Mouse (Mus musculus) stomach, embryonic 16.5 days (tissue): Measurements from ENCODE around the gene Ric3. TPM values are rescaled to one million over a fixed set of nuclear protein-coding genes. Genes with fewer than 3 reads are reported as not detected.

Experiments used
- ATAC-seq: fragments of 200-750 bp; cut with Nextera tagmentation; 2 replicates; pipeline ENCODE4 v1.8.0; 2017; ENCODE audit warnings: moderate number of reproducible peaks, moderate TSS enrichment; ENCODE audit not compliant: insufficient read depth, low FRiP score
- H3K27ac ChIP-seq: fragments of 300-500 bp; sonication (generic); 2 replicates; pipeline ENCODE4 v1.5.1; 2014; ENCODE audit warnings: low read length
- H3K27me3 ChIP-seq: fragments of 300-500 bp; sonication (generic); 2 replicates; pipeline ENCODE4 v1.6.1; 2014; ENCODE audit warnings: low read length, control low read depth, mixed read lengths; ENCODE audit not compliant: control insufficient read depth, insufficient read depth
- H3K36me3 ChIP-seq: fragments of 300-500 bp; sonication (generic); 2 replicates; pipeline ENCODE4 v1.6.1; 2014; ENCODE audit warnings: low read length; ENCODE audit not compliant: control insufficient read depth, insufficient read depth
- H3K4me1 ChIP-seq: fragments of 300-500 bp; sonication (generic); 2 replicates; pipeline ENCODE4 v1.6.1; 2014; ENCODE audit warnings: low read length, control low read depth, mixed read lengths; ENCODE audit not compliant: control insufficient read depth, insufficient read depth
- H3K4me2 ChIP-seq: fragments of 300-500 bp; sonication (generic); 2 replicates; pipeline ENCODE4 v1.6.1; 2014; ENCODE audit warnings: low read depth, low read length, mixed read lengths
- H3K4me3 ChIP-seq: fragments of 300-500 bp; sonication (generic); replicated peaks from 2 replicates; pipeline ENCODE4 v1.5.1; 2014; ENCODE audit warnings: mild to moderate bottlenecking, low read length
- H3K9ac ChIP-seq: fragments of 300-500 bp; sonication (generic); 2 replicates; pipeline ENCODE4 v1.6.1; 2014; ENCODE audit warnings: low read length
- H3K9me3 ChIP-seq: fragments of 300-500 bp; sonication (generic); replicated peaks from 2 replicates; pipeline ENCODE4 v1.6.1; 2016; ENCODE audit warnings: low read length, control low read depth; ENCODE audit not compliant: control insufficient read depth
- WGBS: fragments of 180-500 bp; shearing (Covaris S2); extraction: QIAGEN DNeasy Blood & Tissue Kit; methylation state at CpG from one replicate; pipeline ENCODE4 v1.1.7; 2014; 5-methylcytosine and 5-hydroxymethylcytosine counted together
- polyA plus RNA-seq: library from polyadenylated mRNA; unstranded; fragments of >200 nt; fragmentation: Nextera tagmentation; extraction: Ambion mirVana; gene quantifications from 2 replicates; pipeline ENCODE4 v1.2.1, GENCODE M21; 2015

Gene Ric3
- polyA plus RNA-seq, 1 experiment from 2014 or later = 2.9 TPM

DNA sequence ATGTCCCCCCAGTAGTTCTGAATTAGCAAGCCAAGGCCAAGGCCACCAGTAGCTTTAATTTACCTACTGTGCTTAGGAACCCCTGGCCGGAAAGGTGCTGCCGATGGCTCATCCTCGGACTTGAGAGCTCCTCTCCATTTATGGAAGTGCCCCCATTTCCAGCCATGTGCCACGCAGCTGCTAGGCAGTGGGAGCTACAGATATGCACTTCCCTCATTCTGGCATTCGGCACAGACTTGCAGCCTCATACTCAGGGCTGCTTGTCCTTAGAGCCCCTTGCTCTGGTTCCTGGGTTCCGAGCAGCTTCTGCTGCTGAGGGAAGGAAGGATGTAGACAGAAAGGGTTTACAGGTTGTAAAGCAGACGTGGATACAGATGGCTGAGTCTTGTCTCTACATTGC, 68.3 kb downstream of the Ric3 start:
- no peak overlapping the region for H3K4me3 ChIP-seq
- ATAC-seq = no peak
- H3K27me3 ChIP-seq = peaks cover 26% of the 10 kb centered on the region
- no peaks in the 10 kb centered on the region for H3K36me3 ChIP-seq
- H3K4me2 ChIP-seq = no peak overlapping the region
- no peak overlapping the region for H3K27ac ChIP-seq
- 85% methylated on average over 7 of the region's 7 CpGs for whole genome bisulfite sequencing
- no peak overlapping the region for H3K9ac ChIP-seq
- no peaks in the 10 kb centered on the region for H3K9me3 ChIP-seq
- 0 out of 2 replicates have a peak, but pooled peaks cover 3% of the 10 kb centered on the region for H3K4me1 ChIP-seq

DNA sequence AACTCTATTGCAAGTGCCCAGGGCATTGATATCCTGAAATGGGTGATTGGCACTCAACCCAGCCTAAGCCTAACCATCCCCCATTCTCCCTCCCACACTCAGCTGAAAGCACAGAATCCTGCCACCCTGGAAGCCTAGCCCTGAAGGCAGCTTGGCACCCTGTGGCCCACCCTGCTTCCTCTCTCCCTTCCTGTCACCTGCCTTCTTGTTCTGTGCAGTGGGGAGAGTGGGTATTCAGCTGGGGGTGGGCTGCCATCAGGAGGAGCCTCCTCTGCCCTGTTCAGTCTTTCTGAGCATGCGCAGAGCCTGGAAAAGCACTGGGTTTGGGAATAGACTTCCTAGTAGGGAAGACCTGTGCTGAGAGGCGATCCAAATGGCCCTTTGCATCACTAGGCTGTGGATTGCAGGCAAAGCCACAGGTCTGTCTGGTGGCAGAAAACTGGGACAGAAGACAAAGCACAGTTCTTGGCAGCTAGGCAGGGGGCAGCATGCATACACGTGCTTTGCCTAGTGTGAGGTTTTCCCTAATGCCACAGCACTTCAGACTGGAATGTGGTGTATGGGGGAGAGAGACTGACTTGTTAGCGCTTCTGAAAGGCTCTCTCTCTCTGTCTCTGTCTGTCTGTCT, 70.0 kb downstream of the Ric3 start:
- H3K4me2 ChIP-seq = no peak overlapping the region
- ATAC-seq = no peak
- no peak overlapping the region for H3K27ac ChIP-seq
- H3K9ac ChIP-seq = no peak overlapping the region
- WGBS = 45% methylated on average over 4 of the region's 4 CpGs
- no peaks in the 10 kb centered on the region for H3K9me3 ChIP-seq
- peaks cover 29% of the 10 kb centered on the region for H3K27me3 ChIP-seq
- no peak overlapping the region for H3K4me3 ChIP-seq
- H3K4me1 ChIP-seq = 0 out of 2 replicates have a peak, but pooled peaks cover 3% of the 10 kb centered on the region
- H3K36me3 ChIP-seq = no peaks in the 10 kb centered on the region

DNA sequence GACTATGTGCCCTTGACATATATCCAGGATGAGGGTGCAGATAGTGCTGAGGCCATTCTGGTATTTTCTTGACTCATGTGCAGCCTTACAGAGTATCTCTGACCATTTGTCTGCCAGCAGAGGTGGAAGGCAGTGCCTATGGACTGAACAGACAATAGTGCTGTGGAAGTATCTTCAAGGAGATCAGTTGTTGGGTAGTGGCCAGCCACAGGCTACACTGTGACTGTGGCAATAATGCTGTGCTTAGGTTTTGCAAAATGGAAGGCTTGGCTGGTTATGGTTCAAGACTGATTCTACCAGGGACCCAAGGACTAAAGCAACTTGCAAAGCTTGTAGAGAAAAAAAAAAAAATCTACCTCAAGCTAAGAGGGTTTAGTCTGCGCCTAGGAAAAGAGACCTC, 70.6 kb downstream of the Ric3 start:
- Histone ChIP-seq H3K4me2 (no peak overlapping the region), H3K4me1 (0 out of 2 replicates have a peak, but pooled peaks cover 3% of the 10 kb centered on the region), H3K27me3 (peaks cover 29% of the 10 kb centered on the region), H3K9ac (no peak overlapping the region), H3K36me3 (no peaks in the 10 kb centered on the region), H3K4me3 (no peak overlapping the region), H3K9me3 (no peaks in the 10 kb centered on the region), H3K27ac (no peak overlapping the region)
- 100% methylated on average over 1 of the region's 1 CpGs for WGBS
- ATAC-seq = no peak

DNA sequence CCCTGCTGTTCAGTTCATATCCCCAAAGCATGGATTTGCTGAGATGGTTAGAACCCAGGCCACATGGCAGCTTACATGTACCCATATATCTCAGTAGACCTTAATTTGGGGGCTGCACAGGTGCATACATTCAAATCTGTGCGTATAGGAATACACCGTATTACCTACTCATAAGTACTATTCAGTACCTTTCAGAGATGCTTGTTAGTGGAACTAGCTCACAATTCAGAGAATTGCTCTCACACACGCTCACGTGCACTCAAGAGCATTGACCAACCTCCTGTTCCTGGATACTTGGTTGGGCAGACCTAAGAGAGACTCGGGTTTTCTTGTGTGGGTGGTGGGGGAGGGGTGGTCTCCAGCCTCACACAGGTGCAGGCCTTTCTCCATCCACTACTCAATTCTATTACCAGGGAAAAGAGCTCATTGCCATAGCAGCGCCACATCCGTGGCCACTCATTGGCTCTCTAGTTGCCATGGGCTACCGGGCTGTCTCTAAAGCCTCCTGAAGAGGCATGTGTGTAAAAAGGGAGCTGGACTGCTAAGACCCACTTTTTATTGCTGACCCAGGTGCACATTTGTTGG, 71.4 kb downstream of the Ric3 start:
- 56% methylated on average over 8 of the region's 8 CpGs for WGBS

DNA sequence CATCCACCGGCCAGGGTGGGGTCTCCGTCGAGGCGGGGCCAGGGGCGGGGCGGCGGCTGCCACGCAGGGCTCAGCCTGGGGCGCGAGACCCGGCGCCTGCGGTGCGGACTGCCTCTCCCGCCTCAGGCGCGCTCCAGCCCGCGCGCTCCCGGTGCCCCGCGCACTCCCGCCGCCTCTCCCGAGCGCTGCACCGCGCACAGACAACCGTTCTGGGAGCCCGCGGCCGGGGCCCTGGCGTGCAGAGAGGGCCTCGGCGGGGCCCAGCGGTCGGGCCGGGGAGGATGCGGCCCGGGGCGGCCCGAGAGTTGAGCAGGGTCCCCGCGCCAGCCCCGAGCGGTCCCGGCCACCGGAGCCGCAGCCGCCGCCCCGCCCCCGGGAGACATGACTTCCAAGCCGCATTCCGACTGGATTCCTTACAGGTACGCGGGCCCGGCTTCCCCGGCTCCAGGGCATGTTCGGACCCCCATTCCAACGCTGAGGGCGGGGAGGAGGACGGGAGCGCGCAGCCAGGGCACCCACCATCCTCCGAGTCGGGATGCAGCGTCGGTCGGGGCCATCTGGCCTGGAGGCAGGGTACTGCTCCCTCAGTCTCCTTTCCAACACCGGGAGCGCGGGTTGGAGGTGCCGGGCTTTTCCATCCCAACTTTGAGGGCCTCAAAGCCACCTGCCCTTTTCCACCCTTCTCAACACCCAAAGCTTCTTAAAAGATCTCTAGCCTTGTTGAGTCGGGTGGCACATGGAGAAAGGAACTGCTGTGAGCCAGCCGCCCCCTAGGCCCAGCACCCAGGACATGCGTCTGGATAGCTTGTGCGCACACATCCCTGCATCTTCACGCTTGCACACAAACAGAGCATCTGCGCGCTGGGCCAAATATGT, 72.2 kb downstream of the Ric3 start:
- Histone ChIP-seq H3K27ac (no peak overlapping the region), H3K36me3 (no peaks in the 10 kb centered on the region), H3K9me3 (no peaks in the 10 kb centered on the region), H3K4me1 (0 out of 2 replicates have a peak, but pooled peaks cover 3% of the 10 kb centered on the region), H3K9ac (peak overlapping the region; percentile 73), H3K4me2 (peak overlapping the region; percentile 91), H3K4me3 (peak overlapping the region; percentile 63), H3K27me3 (peaks cover 29% of the 10 kb centered on the region)
- 2% methylated on average over 82 of the region's 82 CpGs for WGBS
- ATAC-seq = peak; percentile 52; the same call in 1 of the 2 replicates

More for the DNA sequence above, 71.4 kb downstream of the Ric3 start:
- no peak overlapping the region for H3K9ac ChIP-seq
- H3K4me1 ChIP-seq = 0 out of 2 replicates have a peak, but pooled peaks cover 3% of the 10 kb centered on the region
- H3K9me3 ChIP-seq = no peaks in the 10 kb centered on the region
- H3K27ac ChIP-seq = no peak overlapping the region
- ATAC-seq = no peak
- H3K27me3 ChIP-seq = peaks cover 29% of the 10 kb centered on the region
- H3K4me3 ChIP-seq = no peak overlapping the region; the same call in 1 of the 2 replicates
- H3K36me3 ChIP-seq = no peaks in the 10 kb centered on the region
- H3K4me2 ChIP-seq = peak overlapping the region; percentile 91

DNA sequence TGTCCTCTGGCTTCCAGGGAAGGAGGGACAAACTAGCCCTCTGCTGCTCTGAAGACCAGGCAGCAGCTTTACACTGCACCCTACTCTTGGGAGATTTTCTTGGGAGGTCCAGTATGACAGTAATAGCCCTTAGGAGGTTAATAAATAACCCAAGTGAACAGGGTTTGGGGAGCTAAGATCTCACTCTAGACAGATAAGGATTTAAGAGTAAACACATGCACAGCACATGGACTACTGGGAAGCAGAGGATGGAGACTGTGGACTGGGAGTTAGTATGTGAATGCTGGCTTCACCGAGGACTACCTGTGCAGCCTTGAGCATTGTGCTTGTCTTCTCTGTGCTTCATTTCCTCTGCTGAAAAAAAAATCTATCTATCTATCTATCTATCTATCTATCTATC, 73.9 kb downstream of the Ric3 start:
- H3K4me1 ChIP-seq = 0 out of 2 replicates have a peak, but pooled peaks cover 3% of the 10 kb centered on the region
- WGBS = 79% methylated on average over 1 of the region's 1 CpGs
- no peaks in the 10 kb centered on the region for H3K9me3 ChIP-seq
- no peak overlapping the region for H3K27ac ChIP-seq
- no peak overlapping the region for H3K4me2 ChIP-seq
- no peak overlapping the region for H3K9ac ChIP-seq
- H3K27me3 ChIP-seq = peaks cover 29% of the 10 kb centered on the region
- H3K36me3 ChIP-seq = no peaks in the 10 kb centered on the region
- no peak for ATAC-seq
- H3K4me3 ChIP-seq = no peak overlapping the region

DNA sequence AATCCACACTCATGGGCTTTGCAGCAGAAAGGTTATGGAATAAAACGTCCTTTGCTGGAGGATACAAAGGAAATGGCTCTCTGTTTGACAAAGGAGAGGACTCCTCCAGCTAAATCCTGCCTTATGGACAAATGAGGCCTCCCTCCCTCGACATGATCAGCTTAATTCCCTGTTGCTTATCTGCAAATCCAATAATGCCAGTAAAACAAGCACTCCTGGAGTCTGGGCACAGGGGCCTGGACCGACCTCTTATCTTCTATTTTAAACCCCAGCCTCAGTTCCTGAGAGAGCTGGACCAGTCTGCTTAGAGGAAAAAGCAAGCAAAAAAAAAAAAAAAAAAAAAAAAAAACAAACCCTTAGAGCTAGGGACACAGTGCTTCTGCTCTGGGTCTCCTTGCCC, 79.5 kb downstream of the Ric3 start:
- H3K9me3 ChIP-seq = no peaks in the 10 kb centered on the region
- 29% methylated on average over 3 of the region's 3 CpGs for WGBS

DNA sequence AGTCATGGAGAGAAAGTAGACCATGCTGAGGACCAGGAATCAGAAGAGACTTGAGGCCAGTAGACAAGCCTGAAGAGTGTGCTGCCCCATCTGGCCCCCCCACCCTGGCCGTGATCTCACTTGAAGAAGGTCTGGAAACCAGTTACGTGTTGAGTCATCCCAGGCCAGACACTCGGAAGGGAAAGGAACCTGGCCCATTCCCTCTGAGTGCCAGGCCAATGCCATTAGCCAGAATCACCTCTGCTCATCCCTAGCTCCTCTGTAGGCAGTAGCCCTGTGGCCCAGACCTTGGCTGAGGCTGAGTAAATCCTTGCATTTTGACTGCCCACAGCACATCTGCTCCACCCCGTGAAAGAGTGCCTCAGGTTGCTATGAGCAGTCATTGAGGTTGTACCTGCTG, 81.2 kb downstream of the Ric3 start:
- Histone ChIP-seq H3K4me1 (no peaks in the 10 kb centered on the region), H3K27ac (no peak overlapping the region), H3K4me3 (no peak overlapping the region), H3K36me3 (no peaks in the 10 kb centered on the region), H3K4me2 (no peak overlapping the region), H3K27me3 (no peaks in the 10 kb centered on the region), H3K9ac (no peak overlapping the region), H3K9me3 (no peaks in the 10 kb centered on the region)
- WGBS = 74% methylated on average over 4 of the region's 4 CpGs
- ATAC-seq = no peak

More for the DNA sequence above, 79.5 kb downstream of the Ric3 start:
- Histone ChIP-seq H3K36me3 (no peaks in the 10 kb centered on the region), H3K4me2 (no peak overlapping the region), H3K27me3 (no peaks in the 10 kb centered on the region), H3K9ac (no peak overlapping the region), H3K4me3 (no peak overlapping the region), H3K4me1 (no peaks in the 10 kb centered on the region), H3K27ac (no peak overlapping the region)
- no peak for ATAC-seq
